Mouse (Mus musculus) kidney, postnatal 14 days (tissue): ENCODE measurements around the gene Rbms2.

Experiments used
- DNase-seq: peaks from one replicate; pipeline ENCODE4 v3.0.0; 2022; ENCODE audit warnings: mixed read lengths

Rbms2 gene

GRCm38 (mm10) chr10:128133650-128134332 is 46.3 kb downstream of the Rbms2 start:
- DNase-seq: no peak

GRCm38 (mm10) chr10:128131812-128132211 is 48.3 kb downstream of the Rbms2 start:
- no peak for DNase-seq

GRCm38 (mm10) chr10:128131297-128131696 is 48.8 kb downstream of the Rbms2 start:
- DNase-seq: no peak

- DNase-seq: no peak
Observed at GRCm38 (mm10) chr10:128128143-128128542, 52.0 kb downstream of the Rbms2 start.

GRCm38 (mm10) chr10:128127497-128127896 is 52.6 kb downstream of the Rbms2 start:
- no peak for DNase-seq

GRCm38 (mm10) chr10:128125951-128126350 is 54.1 kb downstream of the Rbms2 start:
- DNase-seq: no peak

GRCm38 (mm10) chr10:128124831-128125230 is 55.3 kb downstream of the Rbms2 start:
- no peak for DNase-seq

- DNase-seq: no peak
Observed at GRCm38 (mm10) chr10:128123833-128124232, 56.3 kb downstream of the Rbms2 start.

- no peak for DNase-seq
Observed at GRCm38 (mm10) chr10:128111227-128111626, 68.9 kb downstream of the Rbms2 start.

- DNase-seq: no peak
Observed at GRCm38 (mm10) chr10:128110103-128110761, 69.9 kb downstream of the Rbms2 start.

- DNase-seq: peak; percentile 68
Observed at GRCm38 (mm10) chr10:128097587-128097971, 82.5 kb downstream of the Rbms2 start.

GRCm38 (mm10) chr10:128096693-128097586 is 83.2 kb downstream of the Rbms2 start:
- peak; percentile 93 for DNase-seq

GRCm38 (mm10) chr10:128096313-128096692 is 83.8 kb downstream of the Rbms2 start:
- DNase-seq: no peak

- DNase-seq: no peak
Observed at GRCm38 (mm10) chr10:128095003-128095636, 85.0 kb downstream of the Rbms2 start.

- DNase-seq: peak; percentile 95
Observed at GRCm38 (mm10) chr10:128094340-128094968, 85.6 kb downstream of the Rbms2 start.

- DNase-seq: no peak
Observed at GRCm38 (mm10) chr10:128093496-128094294, 86.4 kb downstream of the Rbms2 start.

GRCm38 (mm10) chr10:128092506-128093495 is 87.3 kb downstream of the Rbms2 start:
- peak; percentile 91 for DNase-seq

GRCm38 (mm10) chr10:128091564-128092505 is 88.3 kb downstream of the Rbms2 start, which contains the start of gene Baz2a:
Gene Baz2a (plus strand): TSS chr10:128091577.
- DNase-seq: peak; percentile 80
